Mouse (Mus musculus): ENCODE data around the gene Stac3. TPM values are rescaled to one million over a fixed set of nuclear protein-coding genes. Genes with fewer than 3 reads are reported as not detected.

The Stac3 gene
- polyA plus RNA-seq, 1 experiment, result not detected

GRCm38 (mm10) chr10:127542084-127542483, 40.6 kb downstream of the Stac3 start:
- H3K27ac ChIP-seq (ENCODE audit: insufficient read depth, low read depth, low read length), result no peak overlapping the region
- no peak overlapping the region for H3K4me3 ChIP-seq (ENCODE audit: insufficient read depth, low read depth, low read length)
- TF ChIP-seq CTCF (IDR thresholded peaks at IDR 0.05; ENCODE audit: insufficient read depth, low read depth, low read length) (no peak), POLR2A (IDR thresholded peaks at IDR 0.05; ENCODE audit: insufficient read depth, low read depth, low read length) (no peak)
- WGBS, result 55% methylated on average over 13 of the region's 13 CpGs
- H3K4me1 ChIP-seq (ENCODE audit: control insufficient read depth, insufficient read depth, low read length), result 0 out of 2 replicates have a peak, but pooled peaks cover 4% of the 10 kb centered on the region

GRCm38 (mm10) chr10:127542720-127543119, 41.2 kb downstream of the Stac3 start:
- TF ChIP-seq CTCF (IDR thresholded peaks at IDR 0.05; ENCODE audit: insufficient read depth, low read depth, low read length), result no peak
- no peak for TF ChIP-seq POLR2A (IDR thresholded peaks at IDR 0.05; ENCODE audit: insufficient read depth, low read depth, low read length)
- 52% methylated on average over 6 of the region's 6 CpGs for WGBS
- H3K4me1 ChIP-seq (ENCODE audit: control insufficient read depth, insufficient read depth, low read length), result 0 out of 2 replicates have a peak, but pooled peaks cover 1% of the 10 kb centered on the region
- H3K27ac ChIP-seq (ENCODE audit: insufficient read depth, low read depth, low read length), result no peak overlapping the region
- no peak overlapping the region for H3K4me3 ChIP-seq (ENCODE audit: insufficient read depth, low read depth, low read length)

- Histone ChIP-seq H3K4me3 (ENCODE audit: insufficient read depth, low read depth, low read length) (no peak overlapping the region), H3K27ac (ENCODE audit: insufficient read depth, low read depth, low read length) (no peak overlapping the region), H3K4me1 (ENCODE audit: control insufficient read depth, insufficient read depth, low read length) (no peaks in the 10 kb centered on the region)
- TF ChIP-seq POLR2A (IDR thresholded peaks at IDR 0.05; ENCODE audit: insufficient read depth, low read depth, low read length), result no peak
- no peak for TF ChIP-seq CTCF (IDR thresholded peaks at IDR 0.05; ENCODE audit: insufficient read depth, low read depth, low read length)
- 66% methylated on average over 3 of the region's 3 CpGs for WGBS
These were observed 42.4 kb downstream of the Stac3 start for GRCm38 (mm10) chr10:127543916-127544315.

GRCm38 (mm10) chr10:127544375-127544774, 42.9 kb downstream of the Stac3 start:
- no peaks in the 10 kb centered on the region for H3K4me1 ChIP-seq (ENCODE audit: control insufficient read depth, insufficient read depth, low read length)
- TF ChIP-seq POLR2A (IDR thresholded peaks at IDR 0.05; ENCODE audit: insufficient read depth, low read depth, low read length) (no peak), CTCF (IDR thresholded peaks at IDR 0.05; ENCODE audit: insufficient read depth, low read depth, low read length) (no peak)
- 92% methylated on average over 20 of the region's 20 CpGs for WGBS
- no peak overlapping the region for H3K27ac ChIP-seq (ENCODE audit: insufficient read depth, low read depth, low read length)
- no peak overlapping the region for H3K4me3 ChIP-seq (ENCODE audit: insufficient read depth, low read depth, low read length)

- Histone ChIP-seq H3K27ac (ENCODE audit: insufficient read depth, low read depth, low read length) (no peak overlapping the region), H3K4me1 (ENCODE audit: control insufficient read depth, insufficient read depth, low read length) (no peaks in the 10 kb centered on the region), H3K4me3 (ENCODE audit: insufficient read depth, low read depth, low read length) (no peak overlapping the region)
- no peak for TF ChIP-seq POLR2A (IDR thresholded peaks at IDR 0.05; ENCODE audit: insufficient read depth, low read depth, low read length)
- TF ChIP-seq CTCF (IDR thresholded peaks at IDR 0.05; ENCODE audit: insufficient read depth, low read depth, low read length), result no peak
- WGBS, result 95% methylated on average over 7 of the region's 7 CpGs
These were observed 45.0 kb downstream of the Stac3 start for GRCm38 (mm10) chr10:127546505-127546904.

GRCm38 (mm10) chr10:127548236-127548635, 46.8 kb downstream of the Stac3 start:
- no peak for TF ChIP-seq CTCF (IDR thresholded peaks at IDR 0.05; ENCODE audit: insufficient read depth, low read depth, low read length)
- no peak for TF ChIP-seq POLR2A (IDR thresholded peaks at IDR 0.05; ENCODE audit: insufficient read depth, low read depth, low read length)
- Histone ChIP-seq H3K4me1 (ENCODE audit: control insufficient read depth, insufficient read depth, low read length) (no peaks in the 10 kb centered on the region), H3K4me3 (ENCODE audit: insufficient read depth, low read depth, low read length) (no peak overlapping the region), H3K27ac (ENCODE audit: insufficient read depth, low read depth, low read length) (no peak overlapping the region)
- WGBS, result 91% methylated on average over 15 of the region's 15 CpGs

DNA sequence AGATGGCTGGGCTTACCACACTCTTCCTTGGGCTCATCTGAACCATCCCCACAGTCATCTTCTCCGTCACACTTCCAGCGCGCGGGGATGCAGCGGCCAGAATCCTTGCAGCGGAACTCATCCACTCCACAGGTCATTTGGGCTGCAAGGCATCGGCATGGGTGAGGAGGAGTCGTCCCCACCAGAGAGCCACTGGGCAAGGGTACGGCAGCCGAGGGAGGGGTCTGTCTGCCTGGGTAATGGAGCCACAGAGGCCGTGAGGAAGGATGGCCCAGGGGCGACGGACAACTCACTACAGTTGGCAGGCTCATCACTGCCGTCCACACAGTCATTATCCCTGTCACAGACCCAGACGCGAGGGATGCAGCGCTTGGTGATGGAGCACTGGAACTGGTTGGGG, 48.4 kb downstream of the Stac3 start:
- TF ChIP-seq CTCF (IDR thresholded peaks at IDR 0.05; ENCODE audit: insufficient read depth, low read depth, low read length) (no peak), POLR2A (IDR thresholded peaks at IDR 0.05; ENCODE audit: insufficient read depth, low read depth, low read length) (no peak)
- WGBS, result 86% methylated on average over 17 of the region's 17 CpGs
- no peak overlapping the region for H3K4me3 ChIP-seq (ENCODE audit: insufficient read depth, low read depth, low read length)
- no peak overlapping the region for H3K27ac ChIP-seq (ENCODE audit: insufficient read depth, low read depth, low read length)
- no peaks in the 10 kb centered on the region for H3K4me1 ChIP-seq (ENCODE audit: control insufficient read depth, insufficient read depth, low read length)

DNA sequence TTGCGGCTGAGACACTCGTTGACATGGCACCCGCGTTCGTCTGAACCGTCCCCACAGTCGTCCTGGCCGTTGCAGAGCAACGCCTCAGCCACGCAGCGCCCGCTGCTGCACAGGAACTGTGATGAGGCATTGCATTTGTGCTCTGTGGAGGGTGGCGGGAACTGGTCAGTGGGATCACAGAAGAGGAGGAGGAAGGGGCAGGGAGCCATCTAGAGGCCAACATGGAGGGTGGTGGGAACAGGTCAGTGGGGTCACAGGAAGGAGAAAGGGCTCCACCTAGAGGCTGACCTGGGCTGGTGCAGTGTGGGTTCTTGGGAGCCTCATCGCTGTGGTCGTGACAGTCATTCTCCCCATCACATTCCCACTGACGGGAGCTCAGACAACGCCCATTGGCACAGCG, 54.2 kb downstream of the Stac3 start:
- Histone ChIP-seq H3K27ac (ENCODE audit: insufficient read depth, low read depth, low read length) (no peak overlapping the region), H3K4me1 (ENCODE audit: control insufficient read depth, insufficient read depth, low read length) (no peaks in the 10 kb centered on the region), H3K4me3 (ENCODE audit: insufficient read depth, low read depth, low read length) (no peak overlapping the region)
- TF ChIP-seq POLR2A (IDR thresholded peaks at IDR 0.05; ENCODE audit: insufficient read depth, low read depth, low read length) (no peak), CTCF (IDR thresholded peaks at IDR 0.05; ENCODE audit: insufficient read depth, low read depth, low read length) (peak; percentile 67)
- WGBS, result 73% methylated on average over 18 of the region's 18 CpGs

- TF ChIP-seq POLR2A (IDR thresholded peaks at IDR 0.05; ENCODE audit: insufficient read depth, low read depth, low read length) (no peak), CTCF (IDR thresholded peaks at IDR 0.05; ENCODE audit: insufficient read depth, low read depth, low read length) (0 out of 2 replicates have a peak, but pooled peaks have one; percentile 34)
- Histone ChIP-seq H3K4me3 (ENCODE audit: insufficient read depth, low read depth, low read length) (no peak overlapping the region), H3K4me1 (ENCODE audit: control insufficient read depth, insufficient read depth, low read length) (no peaks in the 10 kb centered on the region), H3K27ac (ENCODE audit: insufficient read depth, low read depth, low read length) (no peak overlapping the region)
- 88% methylated on average over 13 of the region's 13 CpGs for WGBS
These were observed 55.9 kb downstream of the Stac3 start for GRCm38 (mm10) chr10:127557397-127557796.

Other genes starting within 250 kb of the Stac3 start
- gene Kif5a, start 238.3 kb upstream of the Stac3 start, polyA plus RNA-seq (2012; ENCODE audit: insufficient read depth, insufficient read length, low replicate concordance, missing spikeins), result 72.6 and 160 TPM in 2 replicates
- gene Dctn2, start 235.3 kb upstream of the Stac3 start, polyA plus RNA-seq (2012; ENCODE audit: insufficient read depth, insufficient read length, low replicate concordance, missing spikeins), result not detected in 2 replicates
- gene Mbd6, start 212.7 kb upstream of the Stac3 start, polyA plus RNA-seq (2012; ENCODE audit: insufficient read depth, insufficient read length, low replicate concordance, missing spikeins), result not detected in 2 replicates
- gene Mars, start 189.9 kb upstream of the Stac3 start, polyA plus RNA-seq (2012; ENCODE audit: insufficient read depth, insufficient read length, low replicate concordance, missing spikeins), result not detected in 2 replicates
- 260 TPM in 1 of 2 replicates, not detected in the other for gene Arhgap9, start 179.7 kb upstream of the Stac3 start, polyA plus RNA-seq (2012; ENCODE audit: insufficient read depth, insufficient read length, low replicate concordance, missing spikeins)
- not detected in 2 replicates for gene Gli1, start 159.7 kb upstream of the Stac3 start, polyA plus RNA-seq (2012; ENCODE audit: insufficient read depth, insufficient read length, low replicate concordance, missing spikeins)
- gene Inhbe, start 147.3 kb upstream of the Stac3 start, polyA plus RNA-seq (2012; ENCODE audit: insufficient read depth, insufficient read length, low replicate concordance, missing spikeins), result not detected in 2 replicates
- gene Inhbc, start 131.3 kb upstream of the Stac3 start, polyA plus RNA-seq (2012; ENCODE audit: insufficient read depth, insufficient read length, low replicate concordance, missing spikeins), result not detected in 2 replicates
- gene R3hdm2, start 121.4 kb upstream of the Stac3 start, polyA plus RNA-seq (2012; ENCODE audit: insufficient read depth, insufficient read length, low replicate concordance, missing spikeins), result 475 and 884 TPM in 2 replicates
- not detected in 2 replicates for gene Ndufa4l2, start 13.3 kb downstream of the Stac3 start, polyA plus RNA-seq (2012; ENCODE audit: insufficient read depth, insufficient read length, low replicate concordance, missing spikeins)
- gene Shmt2, start 20.8 kb downstream of the Stac3 start, polyA plus RNA-seq (2012; ENCODE audit: insufficient read depth, insufficient read length, low replicate concordance, missing spikeins), result not detected in 2 replicates
- gene Nxph4, start 32.9 kb downstream of the Stac3 start, polyA plus RNA-seq (2012; ENCODE audit: insufficient read depth, insufficient read length, low replicate concordance, missing spikeins), result not detected in 2 replicates
- gene Lrp1, start 119.5 kb downstream of the Stac3 start, polyA plus RNA-seq (2012; ENCODE audit: insufficient read depth, insufficient read length, low replicate concordance, missing spikeins), result 404 and 471 TPM in 2 replicates
- gene Stat6, start 141.3 kb downstream of the Stac3 start, polyA plus RNA-seq (2012; ENCODE audit: insufficient read depth, insufficient read length, low replicate concordance, missing spikeins), result not detected in 2 replicates
- gene Nemp1, start 165.2 kb downstream of the Stac3 start, polyA plus RNA-seq (2012; ENCODE audit: insufficient read depth, insufficient read length, low replicate concordance, missing spikeins), result not detected in 2 replicates
- gene Nab2, start 166.9 kb downstream of the Stac3 start, polyA plus RNA-seq (2012; ENCODE audit: insufficient read depth, insufficient read length, low replicate concordance, missing spikeins), result not detected in 2 replicates
- not detected in 2 replicates for gene Myo1a, start 203.5 kb downstream of the Stac3 start, polyA plus RNA-seq (2012; ENCODE audit: insufficient read depth, insufficient read length, low replicate concordance, missing spikeins)
- not detected in 2 replicates for gene Tac2, start 222.8 kb downstream of the Stac3 start, polyA plus RNA-seq (2012; ENCODE audit: insufficient read depth, insufficient read length, low replicate concordance, missing spikeins)
- gene Zbtb39, start 237.9 kb downstream of the Stac3 start, polyA plus RNA-seq (2012; ENCODE audit: insufficient read depth, insufficient read length, low replicate concordance, missing spikeins), result not detected in 2 replicates